Mouse (Mus musculus) CH12.LX (cell line): ENCODE measurements around the gene Cldn14. TPM values are rescaled to one million over a fixed set of nuclear protein-coding genes. Genes with fewer than 3 reads are reported as not detected.

ENCODE experiments used
- DNase-seq: peaks from one replicate; pipeline ENCODE4 v3.0.0-alpha.2; 2013; ENCODE audit errors: extremely low read depth
- H3K27ac ChIP-seq: 2 replicates; pipeline ENCODE4 v1.5.1; 2012; ENCODE audit warnings: low read depth, mild to moderate bottlenecking, control low read depth, moderate library complexity; ENCODE audit not compliant: insufficient read depth
- H3K27me3 ChIP-seq: replicated peaks from 2 replicates; pipeline ENCODE3; 2012; ENCODE audit warnings: inconsistent platforms
- H3K36me3 ChIP-seq, 2 experiments: replicated peaks in 1 of 2; 2 replicates each; pipeline versions ENCODE3 to v1.6.1; 2012; ENCODE audit warnings: inconsistent platforms in 1 of 2, low read length in 1 of 2, mild to moderate bottlenecking in 1 of 2, mixed read lengths in 1 of 2, moderate library complexity in 1 of 2; ENCODE audit not compliant: control insufficient read depth in 1 of 2, insufficient read depth in 1 of 2
- H3K4me1 ChIP-seq, 2 experiments: 2 replicates each; pipeline ENCODE4 v1.6.1; 2012; ENCODE audit warnings: inconsistent platforms in 1 of 2, moderate library complexity in 1 of 2; ENCODE audit not compliant: insufficient read depth in 2 of 2, control insufficient read depth in 1 of 2
- H3K4me2 ChIP-seq: 2 replicates; pipeline ENCODE4 v1.6.1; 2012; ENCODE audit warnings: low read depth, mild to moderate bottlenecking, control low read depth; ENCODE audit not compliant: poor library complexity, insufficient read depth, severe bottlenecking
- H3K4me3 ChIP-seq, 3 experiments: fragments of 150-350 bp in 1 of 3; sonication (generic) in 1 of 3; replicated peaks in 1 of 3; 2 replicates each; pipeline versions ENCODE3 to v1.5.1; 2011 to 2012; ENCODE audit warnings: low read depth in 2 of 3, low read length in 2 of 3, mild to moderate bottlenecking in 2 of 3, moderate library complexity in 2 of 3, control low read depth in 1 of 3, improper control_type of control experiment in 1 of 3, inconsistent platforms in 1 of 3, mixed read lengths in 1 of 3; ENCODE audit not compliant: poor library complexity in 1 of 3
- H3K79me2 ChIP-seq: replicated peaks from 2 replicates; pipeline ENCODE4 v1.6.1; 2012; ENCODE audit warnings: mild to moderate bottlenecking, moderate library complexity; ENCODE audit not compliant: control insufficient read depth, poor library complexity, insufficient read depth, severe bottlenecking; ENCODE audit errors: extremely low read depth
- H3K9ac ChIP-seq: 2 replicates; pipeline ENCODE4 v1.6.1; 2012; ENCODE audit warnings: low read depth, mild to moderate bottlenecking, control low read depth, moderate library complexity; ENCODE audit not compliant: insufficient read depth
- H3K9me3 ChIP-seq: replicated peaks from 2 replicates; pipeline ENCODE3; 2012; ENCODE audit warnings: low read length, inconsistent platforms, mixed read lengths
- BHLHE40 ChIP-seq: IDR thresholded peaks from 2 replicates; pipeline ENCODE4 v1.6.1; 2011; ENCODE audit warnings: mild to moderate bottlenecking, low read depth, low read length, improper control_type of control experiment
- CHD1 ChIP-seq: IDR thresholded peaks from 2 replicates; pipeline ENCODE4 v1.6.1; 2012; ENCODE audit warnings: low read depth, low read length, improper control_type of control experiment, inconsistent platforms
- CHD2 ChIP-seq: IDR thresholded peaks from 2 replicates; pipeline ENCODE4 v1.6.1; 2011; ENCODE audit warnings: low read length, improper control_type of control experiment
- CTCF ChIP-seq, 2 experiments: IDR thresholded peaks in 1 of 2; conservative IDR thresholded peaks in 1 of 2; 2 replicates each; pipeline ENCODE4 v1.5.1; 2011 to 2012; ENCODE audit warnings: low read depth in 2 of 2, low read length in 2 of 2, improper control_type of control experiment in 1 of 2, inconsistent platforms in 1 of 2, mild to moderate bottlenecking in 1 of 2, moderate library complexity in 1 of 2
- E2F4 ChIP-seq: IDR thresholded peaks from 2 replicates; pipeline ENCODE4 v1.6.1; 2011; ENCODE audit warnings: low read depth, low read length, improper control_type of control experiment; ENCODE audit not compliant: insufficient replicate concordance
- ELF1 ChIP-seq: IDR thresholded peaks from 2 replicates; pipeline ENCODE4 v1.6.1; 2014; ENCODE audit warnings: low read depth, mild to moderate bottlenecking, inconsistent platforms, low read length, improper control_type of control experiment
- ETS1 ChIP-seq: conservative IDR thresholded peaks from 2 replicates; pipeline ENCODE4 v1.6.1; 2012; ENCODE audit warnings: low read depth, mild to moderate bottlenecking, inconsistent platforms, low read length, improper control_type of control experiment, moderate library complexity
- GABPA ChIP-seq: IDR thresholded peaks from 2 replicates; pipeline ENCODE4 v1.6.1; 2012; ENCODE audit warnings: low read depth, low read length, improper control_type of control experiment, inconsistent platforms; ENCODE audit not compliant: insufficient replicate concordance
- HCFC1 ChIP-seq: IDR thresholded peaks from 2 replicates; pipeline ENCODE4 v1.6.1; 2012; ENCODE audit warnings: low read depth, mild to moderate bottlenecking, inconsistent platforms, low read length, improper control_type of control experiment
- IRF4 ChIP-seq: IDR thresholded peaks from 2 replicates; pipeline ENCODE4 v1.6.1; 2014; ENCODE audit warnings: low read depth, mild to moderate bottlenecking, inconsistent platforms, low read length, improper control_type of control experiment
- JUN ChIP-seq: IDR thresholded peaks from 2 replicates; pipeline ENCODE4 v1.6.1; 2011; ENCODE audit warnings: low read depth, mild to moderate bottlenecking, low read length, improper control_type of control experiment, moderate library complexity; ENCODE audit not compliant: insufficient read depth
- JUND ChIP-seq: conservative IDR thresholded peaks from 2 replicates; pipeline ENCODE4 v1.6.1; 2011; ENCODE audit warnings: low read depth, low read length, improper control_type of control experiment
- KAT2A ChIP-seq: IDR thresholded peaks from 2 replicates; pipeline ENCODE4 v1.6.1; 2012; ENCODE audit warnings: low read length, improper control_type of control experiment, inconsistent platforms; ENCODE audit not compliant: insufficient replicate concordance
- MAFK ChIP-seq: IDR thresholded peaks from 2 replicates; pipeline ENCODE4 v1.6.1; 2011; ENCODE audit warnings: low read length, improper control_type of control experiment; ENCODE audit not compliant: insufficient replicate concordance
- MAX ChIP-seq: IDR thresholded peaks from 2 replicates; pipeline ENCODE4 v1.6.1; 2011; ENCODE audit warnings: low read length, improper control_type of control experiment
- MAZ ChIP-seq: IDR thresholded peaks from 2 replicates; pipeline ENCODE4 v1.6.1; 2012; ENCODE audit warnings: low read depth, mild to moderate bottlenecking, inconsistent platforms, low read length, improper control_type of control experiment, moderate library complexity
- MXI1 ChIP-seq: IDR thresholded peaks from 2 replicates; pipeline ENCODE4 v1.6.1; 2011; ENCODE audit warnings: mild to moderate bottlenecking, low read depth, low read length, improper control_type of control experiment
- MYC ChIP-seq: IDR thresholded peaks from 2 replicates; pipeline ENCODE4 v1.6.1; 2011; ENCODE audit warnings: low read depth, mild to moderate bottlenecking, improper control_type of control experiment, low read length
- NELFE ChIP-seq: IDR thresholded peaks from 2 replicates; pipeline ENCODE4 v1.6.1; 2011; ENCODE audit warnings: low read depth, low read length, improper control_type of control experiment
- PAX5 ChIP-seq: IDR thresholded peaks from 2 replicates; pipeline ENCODE4 v1.6.1; 2012; ENCODE audit warnings: low read length, inconsistent platforms, mixed read lengths
- POLR2A ChIP-seq: IDR thresholded peaks from 2 replicates; pipeline ENCODE4 v1.6.1; 2011; ENCODE audit warnings: low read depth, mild to moderate bottlenecking, improper control_type of control experiment, low read length
- RAD21 ChIP-seq: IDR thresholded peaks from 2 replicates; pipeline ENCODE4 v1.6.1; 2011; ENCODE audit warnings: low read depth, mild to moderate bottlenecking, low read length, improper control_type of control experiment, moderate library complexity
- RCOR1 ChIP-seq: conservative IDR thresholded peaks from 2 replicates; pipeline ENCODE4 v1.6.1; 2012; ENCODE audit warnings: low read depth, mild to moderate bottlenecking, inconsistent platforms, low read length, improper control_type of control experiment
- SIN3A ChIP-seq: IDR thresholded peaks from 2 replicates; pipeline ENCODE4 v1.6.1; 2012; ENCODE audit warnings: low read length, improper control_type of control experiment, inconsistent platforms
- SMC3 ChIP-seq: IDR thresholded peaks from 2 replicates; pipeline ENCODE4 v1.6.1; 2011; ENCODE audit warnings: low read depth, low read length, improper control_type of control experiment
- TBP ChIP-seq: conservative IDR thresholded peaks from 2 replicates; pipeline ENCODE4 v1.6.1; 2011; ENCODE audit warnings: low read depth, low read length, improper control_type of control experiment
- TCF12 ChIP-seq: IDR thresholded peaks from 2 replicates; pipeline ENCODE4 v1.6.1; 2014; ENCODE audit warnings: low read depth, mild to moderate bottlenecking, inconsistent platforms, low read length, improper control_type of control experiment
- UBTF ChIP-seq: IDR thresholded peaks from 2 replicates; pipeline ENCODE4 v1.6.1; 2012; ENCODE audit warnings: low read depth, mild to moderate bottlenecking, inconsistent platforms, low read length, improper control_type of control experiment, moderate library complexity
- USF1 ChIP-seq: IDR thresholded peaks from 2 replicates; pipeline ENCODE4 v1.6.1; 2014; ENCODE audit warnings: low read depth, mild to moderate bottlenecking, inconsistent platforms, low read length, improper control_type of control experiment
- USF2 ChIP-seq: conservative IDR thresholded peaks from 2 replicates; pipeline ENCODE4 v1.6.1; 2011; ENCODE audit warnings: low read depth, low read length, improper control_type of control experiment
- ZKSCAN1 ChIP-seq: IDR thresholded peaks from 2 replicates; pipeline ENCODE4 v1.6.1; 2012; ENCODE audit warnings: low read depth, inconsistent platforms, low read length, improper control_type of control experiment, borderline replicate concordance
- ZMIZ1 ChIP-seq: IDR thresholded peaks from 2 replicates; pipeline ENCODE4 v1.6.1; 2012; ENCODE audit warnings: low read depth, mild to moderate bottlenecking, inconsistent platforms, low read length, improper control_type of control experiment
- ZNF384 ChIP-seq: IDR thresholded peaks from 2 replicates; pipeline ENCODE4 v1.6.1; 2012; ENCODE audit warnings: low read depth, low read length, improper control_type of control experiment, inconsistent platforms
- dilution Hi-C: fragments of 300-500 bp; cut with MboI; formaldehyde crosslinking; loops from 2 replicates; pipeline ENCODE4 v1.14.3; 2020; ENCODE audit warnings: low sequenced_read_pairs; ENCODE audit not compliant: extremely low pct_unique_long_range_greater_than_20kb, extremely low pct_ligation_motif_present
- in situ Hi-C: fragments of 300-500 bp; cut with MboI; formaldehyde crosslinking; loops from 3 replicates; pipeline ENCODE4 v1.14.3; 2019; ENCODE audit warnings: low sequenced_read_pairs, low pct_ligation_motif_present, low pct_unique_long_range_greater_than_20kb, mixed read lengths
- polyA plus RNA-seq: library from polyadenylated mRNA; unstranded; fragments of >175 nt; gene quantifications from 2 replicates; pipeline ENCODE4 v1.2.1, GENCODE M21; 2012; ENCODE audit warnings: low read depth; ENCODE audit not compliant: insufficient read length
- total RNA-seq, 2 experiments: library from RNA; depleted of rRNA; stranded (reverse); fragments of 300-350 nt in 1 of 2; fragments of >200 nt in 1 of 2; gene quantifications; 2 replicates each; pipeline ENCODE4 v1.2.3; 2012 to 2014

Gene Cldn14
- total and polyA plus RNA-seq, 3 experiments, result 0.15 to 0.25 (median 0.21) TPM

GRCm38 (mm10) chr16:93917712-93918678, 90.6 kb downstream of the Cldn14 start (continued):
- TF ChIP-seq USF1 (0 out of 2 replicates have a peak, but pooled peaks have one; percentile 5), GABPA (no peak), MAZ (peak; percentile 99), MAX (peak; percentile 88), POLR2A (no peak), MYC (peak; percentile 93), RCOR1 (0 out of 2 replicates have a peak, but pooled peaks have one; percentile 15), PAX5 (no peak), TCF12 (peak; percentile 73; the same call in 1 of the 2 replicates), ZMIZ1 (no peak), JUND (peak; percentile 67), CTCF (conservative IDR thresholded peaks at IDR 0.05 in 1 of 2, IDR thresholded peaks at IDR 0.05 in 1 of 2; ENCODE audit: low read depth in 2 of 2, low read length in 2 of 2) (peak; percentile 93 to 98), HCFC1 (peak; percentile 61), ZKSCAN1 (no peak), USF2 (no peak), SMC3 (peak; percentile 98)

GRCm38 (mm10) chr16:93915338-93915849, 93.2 kb downstream of the Cldn14 start:
- Histone ChIP-seq H3K4me3 (no peak overlapping the region), H3K4me2 (no peak overlapping the region), H3K27me3 (no peaks in the 10 kb centered on the region), H3K4me1 (peaks cover 25 to 71% of the 10 kb centered on the region in 2 experiments), H3K9ac (no peak overlapping the region), H3K27ac (no peak overlapping the region), H3K79me2 (no peaks in the 10 kb centered on the region), H3K9me3 (no peaks in the 10 kb centered on the region), H3K36me3 (no peaks in the 10 kb centered on the region)
- in situ Hi-C loops (no loop called here), dilution Hi-C loops (no loop called here)
- peak; percentile 86 for DNase-seq
- TF ChIP-seq MAFK, result no peak
- TF ChIP-seq KAT2A, result no peak
- no peak for TF ChIP-seq ZMIZ1
- no peak for TF ChIP-seq ETS1
- TF ChIP-seq CHD1, result no peak
- no peak for TF ChIP-seq USF1
- TF ChIP-seq TCF12, result 0 out of 2 replicates have a peak, but pooled peaks have one; percentile 32
- TF ChIP-seq TBP, result no peak
- TF ChIP-seq ELF1, result no peak
- TF ChIP-seq ZKSCAN1, result no peak
- no peak for TF ChIP-seq PAX5
- no peak for TF ChIP-seq MXI1
- peak; percentile 86 for TF ChIP-seq SMC3
- peak; percentile 55; the same call in 1 of the 2 replicates for TF ChIP-seq NELFE
- no peak for TF ChIP-seq E2F4
- no peak for TF ChIP-seq UBTF
- peak; percentile 57 for TF ChIP-seq RAD21
- TF ChIP-seq HCFC1, result no peak
- TF ChIP-seq POLR2A, result 0 out of 2 replicates have a peak, but pooled peaks have one; percentile 30
- no peak for TF ChIP-seq RCOR1
- TF ChIP-seq CHD2, result no peak
- no peak for TF ChIP-seq ZNF384
- TF ChIP-seq SIN3A, result no peak
- TF ChIP-seq IRF4, result 0 out of 2 replicates have a peak, but pooled peaks have one; percentile 29
- peak in 1 of 2 experiments; percentile 75; a peak in 2 of 4 replicates for TF ChIP-seq CTCF (conservative IDR thresholded peaks at IDR 0.05 in 1 of 2, IDR thresholded peaks at IDR 0.05 in 1 of 2; ENCODE audit: low read depth in 2 of 2, low read length in 2 of 2)
- TF ChIP-seq MAX, result peak; percentile 62; the same call in 1 of the 2 replicates
- TF ChIP-seq JUN, result no peak
- peak; percentile 77; the same call in 1 of the 2 replicates for TF ChIP-seq MAZ
- TF ChIP-seq BHLHE40, result no peak
